Mouse (Mus musculus) heart, embryonic 13.5 days (tissue): ENCODE measurements around the gene Rnf207. TPM values are rescaled to one million over a fixed set of nuclear protein-coding genes. Genes with fewer than 3 reads are reported as not detected.

Source experiments
- ATAC-seq: fragments of 200-750 bp; cut with Nextera tagmentation; 2 replicates; pipeline ENCODE4 v1.8.0; 2017; ENCODE audit warnings: moderate TSS enrichment; ENCODE audit not compliant: insufficient number of reproducible peaks, low FRiP score, low TSS enrichment; ENCODE audit errors: extremely low read depth
- H3K27ac ChIP-seq: fragments of 300-500 bp; sonication (generic); replicated peaks from 2 replicates; pipeline ENCODE4 v1.5.1; 2015; ENCODE audit warnings: moderate library complexity, mild to moderate bottlenecking, inconsistent platforms
- H3K27me3 ChIP-seq: fragments of 300-500 bp; sonication (generic); replicated peaks from 2 replicates; pipeline ENCODE4 v1.6.1; 2015; ENCODE audit warnings: mild to moderate bottlenecking, inconsistent platforms
- H3K36me3 ChIP-seq: fragments of 300-500 bp; sonication (generic); 2 replicates; pipeline ENCODE4 v1.6.1; 2015; ENCODE audit warnings: mild to moderate bottlenecking, inconsistent platforms
- H3K4me1 ChIP-seq: fragments of 300-500 bp; sonication (generic); 2 replicates; pipeline ENCODE4 v1.6.1; 2015; ENCODE audit warnings: inconsistent platforms
- H3K4me2 ChIP-seq: fragments of 300-500 bp; sonication (generic); 2 replicates; pipeline ENCODE4 v1.6.1; 2015; ENCODE audit warnings: inconsistent platforms, mild to moderate bottlenecking, moderate library complexity
- H3K4me3 ChIP-seq: fragments of 300-500 bp; sonication (generic); 2 replicates; pipeline ENCODE4 v1.5.1; 2015; ENCODE audit warnings: moderate library complexity, mild to moderate bottlenecking, inconsistent platforms
- H3K9ac ChIP-seq: fragments of 300-500 bp; sonication (generic); 2 replicates; pipeline ENCODE4 v1.6.1; 2015; ENCODE audit warnings: inconsistent platforms, mild to moderate bottlenecking, moderate library complexity
- H3K9me3 ChIP-seq: fragments of 300-500 bp; sonication (generic); 2 replicates; pipeline ENCODE4 v1.6.1; 2016; ENCODE audit warnings: inconsistent platforms
- WGBS: fragments of 180-500 bp; shearing (Covaris S2); methylation state at CpG from one replicate; pipeline ENCODE4 v1.1.7; 2015; ENCODE audit warnings: mixed read lengths; 5-methylcytosine and 5-hydroxymethylcytosine counted together
- polyA plus RNA-seq: library from polyadenylated mRNA; unstranded; fragments of >200 nt; fragmentation: Nextera tagmentation; extraction: Ambion mirVana; gene quantifications from 2 replicates; pipeline ENCODE4 v1.2.1, GENCODE M21; 2015

Gene Rnf207
- 71.2 and 73.2 TPM in 2 replicates for polyA plus RNA-seq

DNA sequence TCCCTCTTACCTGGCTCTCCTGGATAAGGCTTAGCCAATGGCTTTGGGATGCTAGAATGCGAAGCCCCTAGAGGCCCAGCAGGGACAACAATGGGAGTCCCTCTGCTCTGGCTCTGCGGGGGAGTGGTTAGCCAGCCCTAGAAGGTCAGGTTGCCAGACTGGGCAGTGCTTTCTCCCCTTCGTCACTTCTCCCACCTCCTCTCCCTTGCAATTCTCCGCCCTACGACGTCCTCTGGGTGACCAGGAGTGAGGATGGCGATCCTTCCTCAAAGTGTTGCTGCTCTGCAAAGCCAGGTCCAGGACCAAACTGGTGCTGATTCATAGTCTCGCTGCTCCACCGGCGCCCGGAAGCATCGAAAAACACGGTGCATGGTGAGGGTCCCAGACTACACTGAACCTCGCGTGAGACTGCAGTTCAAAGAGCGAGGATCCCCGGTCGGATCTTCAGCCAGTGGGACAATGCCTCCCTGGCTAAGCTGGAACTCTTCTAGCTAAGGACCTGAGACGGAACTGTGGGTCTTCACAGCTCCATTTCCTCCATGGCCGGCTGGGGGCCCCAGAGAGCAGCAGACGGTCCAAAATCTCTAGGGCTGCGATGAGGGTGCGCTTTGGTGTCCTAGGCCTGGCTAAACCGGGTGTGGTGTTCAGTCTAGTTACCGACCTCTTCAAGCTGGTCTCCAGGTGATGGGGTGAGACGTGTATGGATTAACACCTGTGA is at the start of gene Rnf207:
Gene Rnf207 (minus strand): TSS at position 477 of the 718 bp plus-strand sequence.
- H3K36me3 ChIP-seq, result no peaks in the 10 kb centered on the region
- H3K4me1 ChIP-seq, result peaks cover 42% of the 10 kb centered on the region
- whole genome bisulfite sequencing, result 3% methylated on average over 26 of the region's 26 CpGs
- no peaks in the 10 kb centered on the region for H3K9me3 ChIP-seq
- ATAC-seq, result peak; percentile 32; the same call in 1 of the 2 replicates
- peak within 1 kb of the TSS; percentile 80 for H3K4me2 ChIP-seq
- H3K27ac ChIP-seq, result peak within 1 kb of the TSS; percentile 98
- H3K9ac ChIP-seq, result peak within 1 kb of the TSS; percentile 81
- peak within 1 kb of the TSS; percentile 56 for H3K4me3 ChIP-seq
- peaks cover 38% of the 10 kb centered on the region for H3K27me3 ChIP-seq

- Histone ChIP-seq H3K9me3 (no peaks in the 10 kb centered on the region), H3K4me2 (no peak overlapping the region), H3K36me3 (no peaks in the 10 kb centered on the region), H3K4me3 (no peak overlapping the region), H3K27me3 (peaks cover 60% of the 10 kb centered on the region), H3K9ac (no peak overlapping the region), H3K4me1 (peaks cover 9% of the 10 kb centered on the region), H3K27ac (no peak overlapping the region)
- ATAC-seq, result no peak
- 62% methylated on average over 7 of the region's 7 CpGs for WGBS
Measured at GRCm38 (mm10) chr4:152365228-152365627, 46.4 kb upstream of the Rnf207 start.

DNA sequence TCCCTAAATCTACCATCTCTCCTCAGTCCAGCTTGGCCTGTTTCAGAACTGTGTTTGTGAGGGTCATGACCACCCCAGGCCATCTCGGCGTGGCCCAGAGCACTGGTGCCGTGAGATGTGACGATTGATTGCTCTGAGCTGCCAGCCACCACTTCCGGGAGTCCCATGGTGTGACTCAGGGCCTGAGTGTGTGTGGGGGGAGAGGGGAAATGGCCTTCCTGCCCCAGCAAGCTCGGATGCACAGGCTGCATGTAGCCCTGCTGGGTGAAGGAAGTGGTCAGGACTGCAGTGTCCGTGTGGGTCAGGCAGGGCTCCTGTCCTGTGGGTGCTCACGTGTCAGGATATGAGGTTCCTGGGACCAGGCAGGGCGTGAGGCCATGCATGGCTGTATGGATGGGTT is 43.4 kb upstream of the Rnf207 start:
- H3K27ac ChIP-seq, result no peak overlapping the region
- H3K9me3 ChIP-seq, result no peaks in the 10 kb centered on the region
- H3K4me1 ChIP-seq, result peaks cover 9% of the 10 kb centered on the region
- 47% methylated on average over 9 of the region's 9 CpGs for WGBS
- H3K36me3 ChIP-seq, result no peaks in the 10 kb centered on the region
- no peak overlapping the region for H3K9ac ChIP-seq
- H3K4me2 ChIP-seq, result no peak overlapping the region
- ATAC-seq, result no peak
- peaks cover 75% of the 10 kb centered on the region for H3K27me3 ChIP-seq
- H3K4me3 ChIP-seq, result no peak overlapping the region

GRCm38 (mm10) chr4:152360855-152361254 is 42.1 kb upstream of the Rnf207 start:
- no peak for ATAC-seq
- 2% methylated on average over 24 of the region's 24 CpGs for WGBS
- Histone ChIP-seq H3K4me1 (peaks cover 9% of the 10 kb centered on the region), H3K9ac (no peak overlapping the region), H3K4me2 (peak overlapping the region; percentile 54), H3K4me3 (peak overlapping the region; percentile 13), H3K36me3 (no peaks in the 10 kb centered on the region), H3K27ac (no peak overlapping the region), H3K9me3 (no peaks in the 10 kb centered on the region), H3K27me3 (peaks cover 68% of the 10 kb centered on the region)

GRCm38 (mm10) chr4:152359700-152360099 is 40.9 kb upstream of the Rnf207 start:
- H3K27ac ChIP-seq, result no peak overlapping the region
- no peak for ATAC-seq
- WGBS, result 12% methylated on average over 11 of the region's 11 CpGs
- no peak overlapping the region for H3K4me2 ChIP-seq
- no peak overlapping the region for H3K4me3 ChIP-seq
- H3K9ac ChIP-seq, result no peak overlapping the region
- H3K4me1 ChIP-seq, result peaks cover 9% of the 10 kb centered on the region
- no peaks in the 10 kb centered on the region for H3K9me3 ChIP-seq
- H3K36me3 ChIP-seq, result no peaks in the 10 kb centered on the region
- H3K27me3 ChIP-seq, result peaks cover 62% of the 10 kb centered on the region

DNA sequence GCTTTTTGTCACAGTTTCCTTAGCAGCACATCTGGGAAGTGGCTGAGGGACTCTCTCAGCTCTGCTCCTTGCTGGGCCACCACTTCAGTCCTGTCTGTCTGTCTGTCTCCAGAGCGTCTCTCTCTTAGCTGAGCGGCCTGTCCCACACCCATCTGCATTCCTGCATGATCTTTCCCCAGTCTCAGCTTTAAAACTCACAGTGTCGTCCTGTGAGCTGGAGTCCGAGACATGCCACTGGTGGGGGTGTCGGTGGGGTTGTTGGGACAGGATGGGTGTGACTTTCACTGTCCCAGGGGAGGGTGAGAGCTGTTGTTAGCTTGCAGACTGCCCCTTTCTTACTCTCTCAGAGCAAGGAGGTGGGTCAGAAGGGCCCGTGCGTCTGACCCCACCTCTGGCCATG is 36.9 kb upstream of the Rnf207 start:
- 73% methylated on average over 7 of the region's 7 CpGs for WGBS

GRCm38 (mm10) chr4:152353886-152354637 is 35.3 kb upstream of the Rnf207 start:
- no peak for ATAC-seq
- WGBS, result 78% methylated on average over 14 of the region's 14 CpGs
- Histone ChIP-seq H3K4me1 (no peaks in the 10 kb centered on the region), H3K27ac (no peak overlapping the region), H3K9ac (no peak overlapping the region), H3K36me3 (no peaks in the 10 kb centered on the region), H3K4me2 (no peak overlapping the region), H3K27me3 (peaks cover 70% of the 10 kb centered on the region), H3K4me3 (no peak overlapping the region), H3K9me3 (no peaks in the 10 kb centered on the region)

More for the DNA sequence above, 36.9 kb upstream of the Rnf207 start:
- H3K4me3 ChIP-seq, result no peak overlapping the region
- no peak overlapping the region for H3K27ac ChIP-seq
- H3K9me3 ChIP-seq, result no peaks in the 10 kb centered on the region
- H3K27me3 ChIP-seq, result peaks cover 70% of the 10 kb centered on the region
- no peak overlapping the region for H3K9ac ChIP-seq
- H3K4me2 ChIP-seq, result no peak overlapping the region
- H3K4me1 ChIP-seq, result peaks cover 3% of the 10 kb centered on the region
- no peak for ATAC-seq
- no peaks in the 10 kb centered on the region for H3K36me3 ChIP-seq

GRCm38 (mm10) chr4:152351422-152352305 is 32.9 kb upstream of the Rnf207 start:
- Histone ChIP-seq H3K4me1 (peaks cover under 1% of the 10 kb centered on the region), H3K9ac (no peak overlapping the region), H3K36me3 (no peaks in the 10 kb centered on the region), H3K4me2 (no peak overlapping the region), H3K9me3 (no peaks in the 10 kb centered on the region), H3K27me3 (peaks cover 84% of the 10 kb centered on the region), H3K4me3 (no peak overlapping the region), H3K27ac (no peak overlapping the region)
- WGBS, result 14% methylated on average over 14 of the region's 14 CpGs
- no peak for ATAC-seq

DNA sequence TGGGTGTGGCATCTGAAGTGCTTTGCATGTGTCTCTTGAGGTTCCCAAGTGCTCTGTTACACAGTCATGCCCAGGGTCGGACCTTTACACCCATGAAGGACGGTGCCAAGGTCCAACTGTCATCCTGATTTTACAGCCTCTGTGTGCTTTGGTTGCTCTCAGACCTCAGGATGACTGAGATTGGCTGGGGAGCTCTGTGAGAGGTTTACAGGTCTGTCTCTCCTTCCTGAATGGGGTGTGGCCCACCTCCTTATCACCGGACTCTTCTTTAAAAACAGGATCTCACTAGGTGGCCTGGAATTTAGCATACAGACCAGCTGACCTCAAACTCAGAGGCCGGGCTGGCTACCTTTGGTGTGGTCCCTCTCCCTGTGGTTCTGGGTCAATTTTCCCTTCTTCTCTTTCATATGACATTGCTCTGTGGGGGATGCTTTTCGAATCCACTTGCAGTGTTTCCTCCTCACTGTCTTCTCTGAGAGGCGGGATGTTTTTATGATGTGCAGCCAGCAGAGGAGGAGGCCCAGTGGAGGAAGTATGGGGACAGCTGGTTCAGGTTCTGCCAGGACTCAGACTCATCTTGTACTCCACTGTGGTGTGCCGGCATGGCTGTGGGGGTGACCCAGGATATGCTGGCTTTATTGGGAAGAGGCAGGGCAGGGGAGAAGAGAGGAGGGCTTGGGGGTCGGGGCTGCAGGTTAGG is 32.1 kb upstream of the Rnf207 start:
- ATAC-seq, result no peak
- H3K9me3 ChIP-seq, result no peaks in the 10 kb centered on the region
- peaks cover 84% of the 10 kb centered on the region for H3K27me3 ChIP-seq
- H3K4me1 ChIP-seq, result peaks cover 6% of the 10 kb centered on the region
- H3K4me3 ChIP-seq, result no peak overlapping the region
- 24% methylated on average over 8 of the region's 8 CpGs for WGBS
- no peak overlapping the region for H3K4me2 ChIP-seq
- no peak overlapping the region for H3K27ac ChIP-seq
- H3K36me3 ChIP-seq, result no peaks in the 10 kb centered on the region
- no peak overlapping the region for H3K9ac ChIP-seq

DNA sequence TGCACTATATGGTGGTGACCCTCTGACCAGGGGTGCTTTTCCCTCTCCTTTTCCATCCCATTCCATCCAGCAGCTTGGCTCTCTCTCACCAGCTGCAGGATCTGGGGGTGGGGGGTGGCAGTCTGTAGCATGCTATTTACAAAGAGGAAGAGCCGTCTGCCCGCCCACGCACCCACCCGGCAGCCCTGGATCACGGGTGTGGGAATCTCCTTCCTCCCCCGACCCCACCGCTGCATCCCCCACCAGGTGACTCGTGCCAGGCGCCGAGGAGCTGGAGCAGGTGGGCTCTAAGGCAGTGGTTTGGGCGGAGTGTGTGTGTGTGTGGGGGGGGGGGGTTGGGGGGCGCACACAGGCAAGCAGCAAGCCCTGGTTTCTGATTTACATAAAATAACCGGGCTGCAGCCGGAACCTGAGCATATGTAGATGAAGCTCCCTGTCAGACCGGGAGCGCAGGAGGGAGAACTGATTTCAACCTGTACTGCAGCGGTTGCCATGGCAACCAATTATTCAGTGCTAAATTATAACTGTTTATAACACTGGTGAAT is 31.1 kb upstream of the Rnf207 start:
- H3K9me3 ChIP-seq, result no peaks in the 10 kb centered on the region
- no peaks in the 10 kb centered on the region for H3K36me3 ChIP-seq
- peaks cover 82% of the 10 kb centered on the region for H3K27me3 ChIP-seq
- no peak overlapping the region for H3K9ac ChIP-seq
- no peak for ATAC-seq
- H3K4me2 ChIP-seq, result no peak overlapping the region
- H3K4me1 ChIP-seq, result peaks cover 13% of the 10 kb centered on the region
- no peak overlapping the region for H3K4me3 ChIP-seq
- WGBS, result 13% methylated on average over 16 of the region's 17 CpGs
- no peak overlapping the region for H3K27ac ChIP-seq
